Mouse (Mus musculus) neural tube, embryonic 11.5 days (tissue): ENCODE measurements around the gene Sult1a1. TPM values are rescaled to one million over a fixed set of nuclear protein-coding genes. Genes with fewer than 3 reads are reported as not detected.

Source experiments
- ATAC-seq: fragments of 200-750 bp; cut with Nextera tagmentation; 2 replicates; pipeline ENCODE4 v1.8.0; 2017; ENCODE audit warnings: moderate number of reproducible peaks, mild to moderate bottlenecking, moderate TSS enrichment, moderate library complexity; ENCODE audit not compliant: insufficient read depth, low FRiP score, low TSS enrichment
- DNase-seq: peaks from one replicate; pipeline ENCODE4 v3.0.0-alpha.2; 2015; ENCODE audit warnings: low spot score
- H3K27ac ChIP-seq: fragments of 300-500 bp; sonication (generic); 2 replicates; pipeline ENCODE4 v1.5.1; 2014; ENCODE audit warnings: low read depth, mild to moderate bottlenecking, low read length
- H3K27me3 ChIP-seq: fragments of 300-500 bp; sonication (generic); 2 replicates; pipeline ENCODE4 v1.6.1; 2014; ENCODE audit warnings: mild to moderate bottlenecking, low read length, mixed read lengths; ENCODE audit not compliant: control insufficient read depth, insufficient read depth
- H3K36me3 ChIP-seq: fragments of 300-500 bp; sonication (generic); 2 replicates; pipeline ENCODE4 v1.6.1; 2014; ENCODE audit warnings: mild to moderate bottlenecking, low read length, moderate library complexity, mixed read lengths; ENCODE audit not compliant: control insufficient read depth, insufficient read depth
- H3K4me1 ChIP-seq: fragments of 300-500 bp; sonication (generic); 2 replicates; pipeline ENCODE4 v1.6.1; 2014; ENCODE audit warnings: low read length, mixed read lengths; ENCODE audit not compliant: control insufficient read depth, insufficient read depth
- H3K4me2 ChIP-seq: fragments of 300-500 bp; sonication (generic); 2 replicates; pipeline ENCODE4 v1.6.1; 2014; ENCODE audit warnings: low read depth, mild to moderate bottlenecking, moderate library complexity
- H3K4me3 ChIP-seq: fragments of 300-500 bp; sonication (generic); 2 replicates; pipeline ENCODE4 v1.5.1; 2014; ENCODE audit warnings: low read depth, low read length
- H3K9ac ChIP-seq: fragments of 300-500 bp; sonication (generic); 2 replicates; pipeline ENCODE4 v1.6.1; 2014; ENCODE audit warnings: mild to moderate bottlenecking, low read length
- H3K9me3 ChIP-seq: fragments of 300-500 bp; sonication (generic); 2 replicates; pipeline ENCODE4 v1.6.1; 2016; ENCODE audit warnings: low read length; ENCODE audit not compliant: control insufficient read depth
- WGBS: fragments of 180-500 bp; shearing (Covaris S2); extraction: QIAGEN DNeasy Blood & Tissue Kit; methylation state at CpG from one replicate; pipeline ENCODE4 v1.1.7; 2014; 5-methylcytosine and 5-hydroxymethylcytosine counted together
- polyA plus RNA-seq: library from polyadenylated mRNA; unstranded; fragments of >200 nt; fragmentation: Nextera tagmentation; extraction: Ambion mirVana; gene quantifications from 2 replicates; pipeline ENCODE4 v1.2.1, GENCODE M21; 2014

Gene Sult1a1
- polyA plus RNA-seq, 1 experiment from 2014 or later: not detected

DNA sequence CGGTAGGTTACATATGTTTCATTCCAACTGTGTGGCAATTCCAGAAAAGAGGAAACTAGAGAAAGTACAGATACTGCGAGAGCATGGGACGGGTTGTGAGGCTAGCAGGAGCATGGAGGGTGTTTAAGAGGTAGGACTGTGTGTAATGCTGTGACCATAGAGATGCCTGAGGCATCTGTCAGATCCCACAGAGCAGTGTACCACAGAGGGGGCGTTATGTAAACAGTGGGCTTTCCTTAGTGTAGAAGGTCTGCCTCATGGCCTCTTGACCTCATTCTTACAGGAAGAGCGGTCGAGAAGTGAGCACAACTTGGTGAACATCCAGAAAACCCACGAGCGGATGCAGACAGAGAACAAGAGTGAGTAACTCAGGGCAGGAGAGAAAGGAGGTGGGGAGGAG is 12.6 kb downstream of the Sult1a1 start:
- Histone ChIP-seq H3K27me3 (no peaks in the 10 kb centered on the region), H3K4me1 (no peaks in the 10 kb centered on the region), H3K4me3 (no peak overlapping the region), H3K9ac (no peak overlapping the region), H3K4me2 (no peak overlapping the region), H3K9me3 (no peaks in the 10 kb centered on the region), H3K27ac (no peak overlapping the region), H3K36me3 (peaks cover 4% of the 10 kb centered on the region; the same call in 1 of the 2 replicates)
- ATAC-seq (no peak), DNase-seq (no peak)
- WGBS: 70% methylated on average over 8 of the region's 8 CpGs

DNA sequence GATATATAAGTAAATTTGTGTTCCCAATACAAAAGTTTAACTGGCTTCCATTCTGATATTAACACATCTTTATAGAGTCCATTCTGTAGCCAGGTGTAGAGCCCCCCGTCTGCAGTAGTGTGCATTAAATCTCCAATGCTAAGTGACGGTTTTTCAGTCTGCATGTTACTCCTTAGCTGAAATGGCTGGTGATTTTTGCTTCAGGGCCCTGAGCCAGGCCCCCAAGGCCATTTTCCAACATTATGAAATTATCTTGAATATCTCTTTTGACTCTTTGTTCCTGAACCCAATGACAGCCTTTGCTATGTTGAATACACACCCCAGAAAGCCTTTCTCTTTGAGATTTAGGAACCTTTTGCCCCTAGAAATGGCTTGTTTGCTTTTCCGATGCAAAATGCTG is 16.5 kb downstream of the Sult1a1 start:
- no peak overlapping the region for H3K4me3 ChIP-seq
- ATAC-seq: no peak
- H3K36me3 ChIP-seq: peaks cover 1% of the 10 kb centered on the region; the same call in 1 of the 2 replicates
- H3K9ac ChIP-seq: no peak overlapping the region
- no peaks in the 10 kb centered on the region for H3K27me3 ChIP-seq
- no peak overlapping the region for H3K4me2 ChIP-seq
- no peak for DNase-seq
- H3K9me3 ChIP-seq: no peaks in the 10 kb centered on the region
- no peaks in the 10 kb centered on the region for H3K4me1 ChIP-seq
- H3K27ac ChIP-seq: no peak overlapping the region
- 90% methylated on average over 3 of the region's 3 CpGs for WGBS

DNA sequence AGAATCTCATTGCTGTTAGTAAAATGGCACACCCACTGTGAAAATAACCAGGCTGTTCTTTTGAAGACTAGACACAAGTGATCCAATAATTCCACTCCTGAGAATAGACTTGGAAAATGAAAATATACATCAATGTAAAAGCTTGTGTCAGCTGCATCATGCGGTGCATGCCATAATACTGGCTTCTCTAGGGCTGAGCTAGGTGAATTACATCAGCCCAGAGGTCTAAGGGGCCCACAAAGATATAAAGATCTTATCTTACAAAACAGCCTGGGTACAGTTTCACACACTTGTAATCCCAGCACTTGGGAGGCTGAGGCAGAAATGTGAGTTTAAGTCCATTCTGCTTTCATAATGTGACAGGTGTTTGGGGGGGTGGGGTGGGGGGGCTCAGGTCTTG is 18.7 kb downstream of the Sult1a1 start:
- WGBS: 82% methylated on average over 1 of the region's 1 CpGs
- DNase-seq (no peak), ATAC-seq (no peak)
- Histone ChIP-seq H3K9ac (no peak overlapping the region), H3K36me3 (no peaks in the 10 kb centered on the region), H3K27ac (no peak overlapping the region), H3K27me3 (no peaks in the 10 kb centered on the region), H3K4me3 (no peak overlapping the region), H3K4me2 (no peak overlapping the region), H3K4me1 (no peaks in the 10 kb centered on the region), H3K9me3 (no peaks in the 10 kb centered on the region)

DNA sequence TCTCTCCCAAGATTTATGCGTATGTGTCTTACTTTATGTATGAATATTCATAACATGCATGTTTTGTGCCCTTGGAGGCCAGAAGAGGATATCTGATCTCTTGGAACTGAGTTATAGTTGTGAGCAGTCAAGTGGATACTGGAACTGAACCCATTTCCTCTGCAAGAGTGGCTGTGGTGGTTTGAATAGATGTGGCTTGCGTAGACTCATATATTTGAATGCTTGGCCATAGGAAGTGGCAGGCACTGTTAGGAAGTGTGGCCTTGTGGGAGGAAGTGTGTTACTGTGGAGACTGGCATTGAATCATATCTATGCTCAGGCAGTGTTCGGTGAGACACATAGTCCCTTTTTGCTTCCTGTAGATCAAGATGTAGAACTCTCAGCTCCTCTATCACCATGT is 20.5 kb downstream of the Sult1a1 start:
- H3K4me1 ChIP-seq: no peaks in the 10 kb centered on the region
- no peaks in the 10 kb centered on the region for H3K9me3 ChIP-seq
- H3K4me3 ChIP-seq: no peak overlapping the region
- WGBS: 95% methylated on average over 3 of the region's 3 CpGs
- no peaks in the 10 kb centered on the region for H3K27me3 ChIP-seq
- H3K36me3 ChIP-seq: no peaks in the 10 kb centered on the region
- no peak overlapping the region for H3K4me2 ChIP-seq
- ATAC-seq (no peak), DNase-seq (no peak)
- H3K27ac ChIP-seq: no peak overlapping the region
- H3K9ac ChIP-seq: no peak overlapping the region

DNA sequence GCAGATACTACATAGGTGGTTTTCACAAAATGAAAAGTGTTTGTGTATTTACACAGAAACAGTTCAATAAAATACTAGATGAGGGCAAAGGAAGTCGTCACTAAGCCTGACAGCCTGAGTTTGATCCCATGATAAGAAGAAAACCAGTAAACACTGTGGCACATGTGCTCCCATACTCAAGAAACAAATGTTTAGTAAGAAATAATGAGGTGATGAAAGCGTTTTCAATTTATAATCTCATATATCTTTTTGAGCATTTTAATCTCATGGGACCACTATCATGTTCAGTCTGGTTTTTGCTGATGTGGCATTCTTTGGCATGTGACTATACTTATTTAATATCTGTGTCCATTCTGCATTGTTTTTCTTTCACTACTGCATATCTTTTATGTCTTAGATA is 22.2 kb downstream of the Sult1a1 start:
- ATAC-seq: no peak
- DNase-seq: no peak
- Histone ChIP-seq H3K27ac (no peak overlapping the region), H3K36me3 (no peaks in the 10 kb centered on the region), H3K27me3 (no peaks in the 10 kb centered on the region), H3K4me1 (0 out of 2 replicates have a peak, but pooled peaks cover 3% of the 10 kb centered on the region), H3K9me3 (no peaks in the 10 kb centered on the region), H3K4me3 (no peak overlapping the region), H3K9ac (no peak overlapping the region), H3K4me2 (no peak overlapping the region)
- WGBS: 90% methylated on average over 2 of the region's 2 CpGs

DNA sequence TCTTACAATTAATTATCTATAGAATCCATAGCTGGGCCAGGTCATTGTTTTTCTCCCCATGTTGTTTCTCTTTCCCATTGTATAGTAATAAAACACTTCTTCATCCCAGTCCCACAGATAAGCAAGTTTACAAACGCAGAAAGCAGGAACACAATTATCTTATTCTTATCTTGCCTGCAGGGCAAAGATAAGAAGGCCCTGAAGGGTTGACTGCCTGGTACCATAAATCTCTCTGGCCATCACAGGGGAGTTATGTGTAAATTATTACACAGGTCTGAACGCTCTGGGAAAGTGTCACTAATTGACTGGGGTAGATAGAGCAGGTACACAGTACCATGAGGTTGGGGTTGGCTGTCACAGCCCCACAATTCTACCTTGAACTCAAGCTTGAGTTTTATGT is 25.4 kb downstream of the Sult1a1 start:
- WGBS: 92% methylated on average over 2 of the region's 2 CpGs
- ATAC-seq: no peak
- H3K4me3 ChIP-seq: no peak overlapping the region

DNA sequence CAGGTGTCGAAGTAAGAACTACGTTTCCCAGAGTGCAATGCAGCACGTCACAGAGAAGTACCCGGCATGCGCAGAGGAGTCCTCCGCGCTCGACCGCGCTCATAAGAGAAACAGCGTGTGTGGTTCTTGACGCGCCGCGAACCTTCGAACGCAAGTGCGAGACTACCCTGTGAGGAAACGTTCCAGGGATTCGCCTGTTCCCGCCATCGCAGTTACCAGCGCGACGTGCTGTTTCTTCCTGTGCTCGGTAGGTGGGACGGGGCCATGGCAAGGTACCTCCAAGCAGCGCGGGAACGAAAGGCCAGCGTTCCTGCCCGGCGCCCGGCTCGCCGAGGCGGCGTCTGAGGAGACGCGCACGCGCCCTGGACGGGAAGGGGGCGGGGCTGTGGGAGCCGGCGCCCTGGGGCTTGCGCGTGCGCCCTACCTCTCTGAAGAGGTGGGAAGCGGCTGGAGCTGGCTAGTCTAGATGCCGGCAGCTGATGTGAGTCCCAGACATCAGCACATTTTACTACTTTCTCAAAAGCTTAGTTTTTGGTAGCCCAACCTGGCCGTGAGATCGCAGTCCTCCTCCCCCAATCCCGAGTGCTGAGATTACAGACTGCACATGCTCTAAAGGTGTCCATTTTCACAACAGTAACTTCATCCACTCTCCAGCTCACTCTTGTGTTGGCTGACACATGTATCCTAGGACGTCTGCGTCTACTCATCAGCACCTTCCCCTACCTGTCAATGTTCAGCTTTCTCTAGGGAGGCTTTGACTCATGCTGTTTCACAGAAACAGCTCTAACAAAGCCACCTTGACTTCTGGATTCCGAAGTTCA is 26.8 kb downstream of the Sult1a1 start, which contains the start of gene Sgf29:
TSS of gene Sgf29 (plus strand) at position 79 of the 821 bp plus-strand sequence.
- H3K9me3 ChIP-seq: no peaks in the 10 kb centered on the region
- no peaks in the 10 kb centered on the region for H3K27me3 ChIP-seq
- H3K27ac ChIP-seq: peak within 1 kb of the TSS; percentile 80
- H3K4me2 ChIP-seq: peak within 1 kb of the TSS; percentile 63
- 1% methylated on average over 57 of the region's 57 CpGs for WGBS
- DNase-seq: peak; percentile 95
- H3K4me1 ChIP-seq: 0 out of 2 replicates have a peak, but pooled peaks cover 3% of the 10 kb centered on the region
- H3K9ac ChIP-seq: peak within 1 kb of the TSS; percentile 78
- peak; percentile 95 for ATAC-seq
- peak within 1 kb of the TSS; percentile 57 for H3K4me3 ChIP-seq
- H3K36me3 ChIP-seq: no peaks in the 10 kb centered on the region

More for the DNA sequence above, 25.4 kb downstream of the Sult1a1 start:
- H3K4me2 ChIP-seq: no peak overlapping the region
- DNase-seq: no peak
- no peaks in the 10 kb centered on the region for H3K27me3 ChIP-seq
- H3K36me3 ChIP-seq: no peaks in the 10 kb centered on the region
- no peaks in the 10 kb centered on the region for H3K9me3 ChIP-seq
- H3K4me1 ChIP-seq: 0 out of 2 replicates have a peak, but pooled peaks cover 3% of the 10 kb centered on the region
- H3K9ac ChIP-seq: no peak overlapping the region
- no peak overlapping the region for H3K27ac ChIP-seq

DNA sequence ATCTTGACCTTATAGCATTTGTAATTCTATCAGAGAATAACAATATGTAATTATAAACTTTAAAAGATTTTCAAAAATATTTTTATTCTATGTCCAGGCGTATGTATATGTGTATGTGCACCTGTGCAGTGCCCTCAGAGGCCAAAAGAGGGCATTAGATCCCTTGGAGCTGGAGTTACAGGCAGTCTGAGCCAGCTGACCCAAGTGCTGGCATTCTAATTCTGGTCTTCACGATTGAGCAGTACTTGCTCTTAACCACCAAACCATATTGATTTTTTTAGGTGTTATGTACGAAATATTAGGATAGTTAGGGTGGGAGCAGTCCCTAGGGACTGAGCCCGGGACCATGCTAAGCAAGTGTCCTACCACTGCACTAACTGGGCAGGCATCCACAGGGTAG is 27.7 kb downstream of the Sult1a1 start:
- Histone ChIP-seq H3K4me1 (0 out of 2 replicates have a peak, but pooled peaks cover 3% of the 10 kb centered on the region), H3K36me3 (no peaks in the 10 kb centered on the region), H3K27me3 (no peaks in the 10 kb centered on the region), H3K4me2 (peak overlapping the region; percentile 63), H3K4me3 (no peak overlapping the region; the same call in 1 of the 2 replicates), H3K27ac (no peak overlapping the region), H3K9me3 (no peaks in the 10 kb centered on the region), H3K9ac (no peak overlapping the region)
- ATAC-seq: no peak
- 80% methylated on average over 4 of the region's 4 CpGs for WGBS
- no peak for DNase-seq

DNA sequence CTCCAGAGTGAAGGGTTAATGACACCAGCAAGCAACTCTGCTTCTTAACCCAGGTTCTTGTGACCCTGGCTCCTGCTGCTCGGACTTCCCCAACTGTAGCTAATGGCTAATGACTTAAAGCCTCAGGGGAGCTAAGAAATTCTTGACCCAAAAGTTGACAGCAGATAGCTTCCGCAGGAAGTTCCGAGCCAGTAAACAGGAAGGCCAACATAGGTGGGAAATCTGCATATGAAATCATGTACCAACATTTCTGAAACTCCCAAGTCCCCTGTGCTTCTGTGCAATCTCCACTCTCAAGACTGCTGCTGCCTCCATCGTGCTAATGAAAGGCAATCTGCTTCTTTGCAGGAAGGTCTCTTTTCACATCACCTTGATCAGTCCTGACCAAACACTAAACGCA is 30.5 kb downstream of the Sult1a1 start:
- Histone ChIP-seq H3K36me3 (no peaks in the 10 kb centered on the region), H3K27ac (no peak overlapping the region), H3K9ac (no peak overlapping the region), H3K4me3 (no peak overlapping the region), H3K4me1 (0 out of 2 replicates have a peak, but pooled peaks cover 3% of the 10 kb centered on the region), H3K4me2 (no peak overlapping the region), H3K27me3 (no peaks in the 10 kb centered on the region), H3K9me3 (no peaks in the 10 kb centered on the region)
- DNase-seq (no peak), ATAC-seq (no peak)
- WGBS: 63% methylated on average over 5 of the region's 5 CpGs
